Mouse (Mus musculus): ENCODE data around the gene Igsf21. TPM values are rescaled to one million over a fixed set of nuclear protein-coding genes. Genes with fewer than 3 reads are reported as not detected.

The Igsf21 gene
- polyA plus RNA-seq (2014; fragmentation: Nextera tagmentation; extraction: Ambion mirVana) = 12.7 and 13.3 TPM in 2 replicates

DNA sequence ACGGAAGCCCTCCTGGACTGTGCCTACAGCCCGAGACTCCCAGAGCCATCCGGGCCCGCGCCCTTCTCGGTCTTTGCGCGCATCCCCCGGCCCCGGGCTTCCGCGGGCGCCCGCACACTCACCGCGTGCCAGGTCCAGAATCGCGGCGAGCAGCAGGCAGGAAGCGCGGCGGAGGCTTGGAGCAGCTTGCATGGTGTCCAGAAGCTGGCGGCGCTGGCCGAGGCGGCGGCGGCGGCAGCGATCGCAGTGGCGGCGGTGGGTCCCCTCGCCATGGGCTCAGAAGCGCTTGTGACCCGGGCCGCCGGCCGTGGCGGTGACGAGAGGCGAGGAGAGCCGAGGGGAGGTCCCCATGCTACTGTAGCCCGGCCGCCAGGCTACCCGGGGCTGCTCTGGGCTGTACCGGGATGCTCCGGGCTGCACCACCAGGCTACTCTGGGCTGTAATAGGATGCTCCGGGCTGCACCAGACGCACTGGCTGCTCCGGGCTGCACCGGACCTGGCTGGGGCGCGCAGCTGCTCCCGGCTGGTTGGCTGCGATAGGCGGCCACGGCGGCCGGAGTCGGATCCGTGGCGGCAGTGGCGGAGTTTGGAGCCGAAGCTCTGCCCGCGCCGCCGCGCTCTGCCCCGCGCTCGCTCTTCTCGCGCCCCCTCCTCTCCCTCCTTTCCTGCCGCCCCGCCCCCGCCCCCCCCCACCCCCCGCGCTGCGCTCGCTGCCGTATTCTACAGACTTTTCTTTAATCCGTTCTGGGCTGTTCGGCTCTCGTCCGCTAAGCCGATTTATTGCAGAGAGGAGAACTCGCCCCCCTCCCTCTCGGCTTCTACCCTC, at the start of gene Igsf21:
Igsf21 (minus strand) TSS at position 605 of the 826 bp plus-strand sequence.
- no peaks in the 10 kb centered on the region for H3K36me3 ChIP-seq (ENCODE audit: control insufficient read depth, insufficient read depth, low read length)
- H3K4me1 ChIP-seq (replicated peaks; ENCODE audit: control insufficient read depth, insufficient read depth, low read length) = peaks cover 23% of the 10 kb centered on the region
- under 1% methylated on average over 77 of the region's 90 CpGs for WGBS

DNA sequence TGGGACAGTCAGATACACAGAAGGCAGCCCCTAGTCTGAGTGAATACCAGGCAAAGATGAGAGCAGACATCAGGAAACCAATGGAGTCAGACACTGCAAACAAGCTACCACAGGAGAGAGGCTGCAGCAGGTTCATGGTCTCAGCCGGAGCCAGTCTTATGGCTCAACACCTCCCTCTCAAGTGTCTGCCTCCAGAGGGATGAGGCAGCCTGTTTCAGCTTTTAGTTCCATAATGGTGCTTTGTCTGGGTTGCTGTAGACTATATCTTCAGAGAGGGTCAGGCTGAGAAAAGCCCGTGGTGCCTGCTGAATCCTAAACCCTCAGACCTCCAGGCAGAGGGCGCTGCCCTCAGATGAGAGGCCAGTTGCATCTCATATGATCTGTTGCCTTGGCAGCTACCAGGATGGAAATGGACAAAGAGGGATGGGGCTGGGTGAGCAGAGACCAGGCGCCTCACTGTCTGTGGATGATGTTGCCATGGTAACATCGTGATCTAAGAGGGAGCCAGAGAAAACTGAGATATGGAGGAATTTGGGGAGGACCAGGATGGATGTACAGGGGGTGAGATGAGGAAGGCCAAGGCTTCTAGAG, 39.2 kb upstream of the Igsf21 start:
- Histone ChIP-seq H3K36me3 (ENCODE audit: control insufficient read depth, insufficient read depth, low read length) (no peaks in the 10 kb centered on the region), H3K27me3 (ENCODE audit: control insufficient read depth, insufficient read depth, low read length) (no peaks in the 10 kb centered on the region), H3K9ac (ENCODE audit: low read length) (no peak overlapping the region), H3K27ac (ENCODE audit: low read depth, low read length) (no peak overlapping the region), H3K9me3 (ENCODE audit: control insufficient read depth, low read length) (no peaks in the 10 kb centered on the region), H3K4me1 (replicated peaks; ENCODE audit: control insufficient read depth, insufficient read depth, low read length) (no peaks in the 10 kb centered on the region), H3K4me3 (ENCODE audit: low read depth, low read length) (no peak overlapping the region), H3K4me2 (ENCODE audit: low read depth, low read length, severe bottlenecking) (no peak overlapping the region)
- WGBS = 68% methylated on average over 5 of the region's 5 CpGs
- DNase-seq (ENCODE audit: low spot score) (no peak), ATAC-seq (replicated peaks; ENCODE audit: low FRiP score) (no peak)

More for the DNA sequence above, at the start of gene Igsf21:
- ATAC-seq (replicated peaks; ENCODE audit: low FRiP score) (peak; percentile 84), DNase-seq (ENCODE audit: low spot score) (peak; percentile 84)
- no peaks in the 10 kb centered on the region for H3K9me3 ChIP-seq (ENCODE audit: control insufficient read depth, low read length)
- H3K9ac ChIP-seq (ENCODE audit: low read length) = peak within 1 kb of the TSS; percentile 68
- peak within 1 kb of the TSS; percentile 39; the same call in 1 of the 2 replicates for H3K27ac ChIP-seq (ENCODE audit: low read depth, low read length)
- peak within 1 kb of the TSS; percentile 94 for H3K4me2 ChIP-seq (ENCODE audit: low read depth, low read length, severe bottlenecking)
- peaks cover 61% of the 10 kb centered on the region for H3K27me3 ChIP-seq (ENCODE audit: control insufficient read depth, insufficient read depth, low read length)
- peak within 1 kb of the TSS; percentile 50 for H3K4me3 ChIP-seq (ENCODE audit: low read depth, low read length)

- Histone ChIP-seq H3K36me3 (ENCODE audit: control insufficient read depth, insufficient read depth, low read length) (no peaks in the 10 kb centered on the region), H3K4me2 (ENCODE audit: low read depth, low read length, severe bottlenecking) (no peak overlapping the region), H3K9ac (ENCODE audit: low read length) (no peak overlapping the region), H3K27me3 (ENCODE audit: control insufficient read depth, insufficient read depth, low read length) (no peaks in the 10 kb centered on the region), H3K4me3 (ENCODE audit: low read depth, low read length) (no peak overlapping the region), H3K4me1 (replicated peaks; ENCODE audit: control insufficient read depth, insufficient read depth, low read length) (no peaks in the 10 kb centered on the region), H3K27ac (ENCODE audit: low read depth, low read length) (no peak overlapping the region), H3K9me3 (ENCODE audit: control insufficient read depth, low read length) (no peaks in the 10 kb centered on the region)
- WGBS = 17% methylated on average over 2 of the region's 2 CpGs
- ATAC-seq (replicated peaks; ENCODE audit: low FRiP score) (no peak), DNase-seq (ENCODE audit: low spot score) (peak; percentile 75)
Measured at GRCm38 (mm10) chr4:140283398-140283797, 36.8 kb upstream of the Igsf21 start.

GRCm38 (mm10) chr4:140278269-140278668, 31.7 kb upstream of the Igsf21 start:
- H3K27me3 ChIP-seq (ENCODE audit: control insufficient read depth, insufficient read depth, low read length) = no peaks in the 10 kb centered on the region
- no peak overlapping the region for H3K4me3 ChIP-seq (ENCODE audit: low read depth, low read length)
- ATAC-seq (replicated peaks; ENCODE audit: low FRiP score) (no peak), DNase-seq (ENCODE audit: low spot score) (no peak)
- H3K36me3 ChIP-seq (ENCODE audit: control insufficient read depth, insufficient read depth, low read length) = no peaks in the 10 kb centered on the region
- H3K4me1 ChIP-seq (replicated peaks; ENCODE audit: control insufficient read depth, insufficient read depth, low read length) = no peaks in the 10 kb centered on the region
- H3K4me2 ChIP-seq (ENCODE audit: low read depth, low read length, severe bottlenecking) = no peak overlapping the region
- no peak overlapping the region for H3K27ac ChIP-seq (ENCODE audit: low read depth, low read length)
- no peaks in the 10 kb centered on the region; the same call in 1 of the 2 replicates for H3K9me3 ChIP-seq (ENCODE audit: control insufficient read depth, low read length)
- WGBS = 91% methylated on average over 2 of the region's 2 CpGs
- H3K9ac ChIP-seq (ENCODE audit: low read length) = no peak overlapping the region

- H3K9ac ChIP-seq (ENCODE audit: low read length) = no peak overlapping the region
- no peak overlapping the region for H3K27ac ChIP-seq (ENCODE audit: low read depth, low read length)
- H3K4me2 ChIP-seq (ENCODE audit: low read depth, low read length, severe bottlenecking) = no peak overlapping the region
- DNase-seq (ENCODE audit: low spot score) (no peak), ATAC-seq (replicated peaks; ENCODE audit: low FRiP score) (no peak)
- no peaks in the 10 kb centered on the region; the same call in 1 of the 2 replicates for H3K9me3 ChIP-seq (ENCODE audit: control insufficient read depth, low read length)
- H3K36me3 ChIP-seq (ENCODE audit: control insufficient read depth, insufficient read depth, low read length) = no peaks in the 10 kb centered on the region
- no peaks in the 10 kb centered on the region for H3K27me3 ChIP-seq (ENCODE audit: control insufficient read depth, insufficient read depth, low read length)
- H3K4me1 ChIP-seq (replicated peaks; ENCODE audit: control insufficient read depth, insufficient read depth, low read length) = peaks cover 5% of the 10 kb centered on the region; the same call in 1 of the 2 replicates
- WGBS = 95% methylated on average over 5 of the region's 5 CpGs
- H3K4me3 ChIP-seq (ENCODE audit: low read depth, low read length) = no peak overlapping the region
Measured at GRCm38 (mm10) chr4:140271913-140272312, 25.3 kb upstream of the Igsf21 start.

- no peak for ATAC-seq (replicated peaks; ENCODE audit: low FRiP score)
- no peak overlapping the region for H3K4me2 ChIP-seq (ENCODE audit: low read depth, low read length, severe bottlenecking)
- no peak overlapping the region for H3K27ac ChIP-seq (ENCODE audit: low read depth, low read length)
- peaks cover 5% of the 10 kb centered on the region; the same call in 1 of the 2 replicates for H3K4me1 ChIP-seq (replicated peaks; ENCODE audit: control insufficient read depth, insufficient read depth, low read length)
- H3K27me3 ChIP-seq (ENCODE audit: control insufficient read depth, insufficient read depth, low read length) = no peaks in the 10 kb centered on the region
- WGBS = 52% methylated on average over 7 of the region's 7 CpGs
- no peak overlapping the region for H3K4me3 ChIP-seq (ENCODE audit: low read depth, low read length)
- no peak overlapping the region for H3K9ac ChIP-seq (ENCODE audit: low read length)
- no peaks in the 10 kb centered on the region; the same call in 1 of the 2 replicates for H3K9me3 ChIP-seq (ENCODE audit: control insufficient read depth, low read length)
- H3K36me3 ChIP-seq (ENCODE audit: control insufficient read depth, insufficient read depth, low read length) = no peaks in the 10 kb centered on the region
- no peak for DNase-seq (ENCODE audit: low spot score)
Measured at GRCm38 (mm10) chr4:140270451-140270850, 23.9 kb upstream of the Igsf21 start.

DNA sequence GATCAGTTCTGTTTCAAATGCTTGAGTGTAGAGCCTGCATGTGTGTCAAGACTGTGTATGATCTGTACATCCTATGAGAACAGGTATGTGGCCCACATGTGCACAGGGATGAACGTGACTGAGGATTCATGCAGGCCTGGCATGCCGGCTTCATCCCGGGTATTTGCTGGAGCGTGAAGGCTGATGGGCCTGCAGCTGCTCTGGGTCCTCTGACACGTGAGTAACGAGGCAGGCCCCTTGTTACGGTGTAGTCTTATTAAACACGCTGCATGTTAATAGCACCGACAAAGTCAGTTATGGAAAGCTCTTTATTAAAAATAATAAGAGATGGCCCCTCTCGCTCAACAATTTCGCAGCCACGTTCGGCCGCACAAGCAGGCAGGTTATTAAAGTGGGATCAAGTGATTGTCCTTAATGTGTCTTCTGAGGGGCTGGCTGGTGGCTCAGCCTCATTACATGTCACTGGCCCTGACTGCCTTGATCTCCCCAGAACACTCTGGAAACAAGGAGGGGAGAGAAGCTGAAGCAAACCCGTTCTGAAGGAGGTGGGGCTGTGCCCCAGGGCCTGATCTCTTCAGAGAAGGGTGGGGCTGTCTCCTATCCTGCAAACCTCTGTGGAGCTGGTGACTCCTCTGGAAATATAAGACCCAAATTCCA, 22.7 kb upstream of the Igsf21 start:
- WGBS = 64% methylated on average over 15 of the region's 15 CpGs
- Histone ChIP-seq H3K4me2 (ENCODE audit: low read depth, low read length, severe bottlenecking) (no peak overlapping the region), H3K36me3 (ENCODE audit: control insufficient read depth, insufficient read depth, low read length) (no peaks in the 10 kb centered on the region), H3K4me1 (replicated peaks; ENCODE audit: control insufficient read depth, insufficient read depth, low read length) (peaks cover 5% of the 10 kb centered on the region; the same call in 1 of the 2 replicates), H3K9me3 (ENCODE audit: control insufficient read depth, low read length) (no peaks in the 10 kb centered on the region; the same call in 1 of the 2 replicates), H3K27me3 (ENCODE audit: control insufficient read depth, insufficient read depth, low read length) (no peaks in the 10 kb centered on the region), H3K4me3 (ENCODE audit: low read depth, low read length) (no peak overlapping the region), H3K27ac (ENCODE audit: low read depth, low read length) (no peak overlapping the region), H3K9ac (ENCODE audit: low read length) (no peak overlapping the region)
- ATAC-seq (replicated peaks; ENCODE audit: low FRiP score) = no peak
- no peak for DNase-seq (ENCODE audit: low spot score)

DNA sequence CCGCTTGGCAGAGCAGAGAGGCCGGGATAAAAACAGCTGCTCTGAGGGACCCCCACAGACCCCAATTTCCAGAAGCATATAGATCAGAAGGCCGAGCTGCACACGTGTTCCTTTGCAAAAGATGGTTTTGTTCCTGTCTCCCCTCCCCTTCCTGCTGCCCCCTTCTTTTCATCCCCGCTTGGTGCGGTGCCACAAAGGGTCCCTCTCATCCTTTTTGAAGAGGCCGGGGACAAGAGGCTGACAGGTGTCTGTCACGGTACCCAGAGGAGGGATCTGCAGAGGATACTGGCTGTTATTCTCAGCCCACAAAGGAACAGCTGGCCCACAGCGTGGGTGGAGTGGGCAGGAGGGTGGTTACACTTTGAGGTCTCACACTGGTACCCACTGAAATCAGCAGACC, 21.3 kb upstream of the Igsf21 start:
- DNase-seq (ENCODE audit: low spot score) = no peak
- H3K27me3 ChIP-seq (ENCODE audit: control insufficient read depth, insufficient read depth, low read length) = no peaks in the 10 kb centered on the region
- H3K4me2 ChIP-seq (ENCODE audit: low read depth, low read length, severe bottlenecking) = no peak overlapping the region
- H3K27ac ChIP-seq (ENCODE audit: low read depth, low read length) = no peak overlapping the region
- no peaks in the 10 kb centered on the region; the same call in 1 of the 2 replicates for H3K9me3 ChIP-seq (ENCODE audit: control insufficient read depth, low read length)
- H3K4me1 ChIP-seq (replicated peaks; ENCODE audit: control insufficient read depth, insufficient read depth, low read length) = peaks cover 5% of the 10 kb centered on the region; the same call in 1 of the 2 replicates
- no peak for ATAC-seq (replicated peaks; ENCODE audit: low FRiP score)
- 59% methylated on average over 9 of the region's 9 CpGs for WGBS
- H3K36me3 ChIP-seq (ENCODE audit: control insufficient read depth, insufficient read depth, low read length) = no peaks in the 10 kb centered on the region
- no peak overlapping the region for H3K4me3 ChIP-seq (ENCODE audit: low read depth, low read length)
- H3K9ac ChIP-seq (ENCODE audit: low read length) = no peak overlapping the region
